30 mouse cellular contexts compared by ENCODE assay signal in the genomic region with DNA sequence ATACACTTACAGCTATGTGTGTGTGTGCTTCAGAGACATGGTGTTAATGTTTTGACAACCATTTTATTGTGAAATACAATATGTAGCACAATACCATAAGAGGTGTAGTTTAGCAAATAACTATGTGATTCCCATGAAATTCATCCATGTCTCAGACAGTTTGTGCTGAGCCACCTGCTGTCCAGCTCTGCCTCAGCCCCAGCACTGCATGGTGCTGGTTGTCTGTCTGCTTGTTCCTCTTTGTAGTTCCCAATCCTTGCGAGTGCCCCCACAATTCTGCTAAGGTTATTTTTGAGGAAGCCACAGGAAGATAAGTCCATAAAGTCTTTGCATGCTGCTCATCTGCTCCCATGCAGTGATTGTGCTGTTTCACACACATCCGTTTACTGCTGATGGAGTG.
DNase-seq lines count a peak whose midpoint lies in the region; ATAC-seq and TF ChIP-seq lines count a peak whose summit lies in the region.
"Had no signal": no experiment of that assay in that cellular context is flagged by ENCODE, and none has a peak within 500 bp of the region (broad histone marks: within the 10 kb centered on the region; RNA-seq: fewer than 3 reads in every experiment).

No protein-coding gene starts in this region.

- DNase-seq in heart, adult 11 months: peak; percentile 72
- DNase-seq in kidney, postnatal 0 days (ENCODE audit: low spot score): no peak
- no peak for DNase-seq in kidney, postnatal 4 days
- no peak for DNase-seq in thymus, postnatal 4 days
- DNase-seq in embryo, embryonic 11 days: no peak
- DNase-seq in Muller cell, postnatal 12 days (ENCODE audit: inconsistent ontology term): no peak
- DNase-seq: adrenal gland, postnatal 10 days; cerebellum, adult 11 months; cerebellum, adult 9-10 months; cerebellum, postnatal 36 days; heart, postnatal 4 days; kidney, adult 2 months; layer of hippocampus, adult 9-11 months; liver; lung, adult 2 months; lung, postnatal 10 days; right cerebral cortex, postnatal 4 days; thymus, adult 2 months; thymus, postnatal 36 days had no signal

- no peak for ATAC-seq in heart, embryonic 12.5 days (ENCODE audit: insufficient number of reproducible peaks, low FRiP score)
- peak; percentile 52; the same call in 1 of the 2 replicates for ATAC-seq in kidney, postnatal 0 days (replicated peaks; ENCODE audit: low FRiP score, low read depth)
- no peak for ATAC-seq in limb, embryonic 13.5 days (ENCODE audit: low FRiP score, low read depth)
- ATAC-seq: Patski had no signal

- 69% methylated on average over 2 of the region's 2 CpGs for WGBS in heart, embryonic 12.5 days
- 31% methylated on average over 2 of the region's 2 CpGs for WGBS in kidney, postnatal 0 days
- 43% methylated on average over 2 of the region's 2 CpGs for WGBS in limb, embryonic 13.5 days

- no peak overlapping the region for H3K4me3 ChIP-seq in heart, embryonic 12.5 days
- no peak overlapping the region for H3K4me3 ChIP-seq in kidney, postnatal 0 days (replicated peaks; ENCODE audit: low read depth, low read length)
- H3K4me3 ChIP-seq in limb, embryonic 13.5 days: no peak overlapping the region
- H3K4me3 ChIP-seq: forebrain, embryonic 12.5 days; myocyte; neural tube, embryonic 13.5 days had no signal

- H3K27ac ChIP-seq in heart, embryonic 12.5 days (ENCODE audit: poor library complexity, severe bottlenecking): no peak overlapping the region
- H3K27ac ChIP-seq in kidney, postnatal 0 days: no peak overlapping the region
- peak overlapping the region; percentile 22; the same call in 1 of the 2 replicates for H3K27ac ChIP-seq in limb, embryonic 13.5 days
- H3K27ac ChIP-seq: forebrain, embryonic 12.5 days; hindbrain, embryonic 14.5 days; liver, embryonic 14.5 days had no signal

- no peaks in the 10 kb centered on the region for H3K36me3 ChIP-seq in heart, embryonic 12.5 days
- H3K36me3 ChIP-seq in kidney, postnatal 0 days (ENCODE audit: insufficient read depth, low read length): no peaks in the 10 kb centered on the region
- no peaks in the 10 kb centered on the region for H3K36me3 ChIP-seq in limb, embryonic 13.5 days
- H3K36me3 ChIP-seq: forebrain, embryonic 12.5 days; G1E; neural tube, embryonic 13.5 days had no signal

- H3K4me1 ChIP-seq in heart, embryonic 12.5 days (replicated peaks): no peaks in the 10 kb centered on the region
- H3K4me1 ChIP-seq in kidney, postnatal 0 days (replicated peaks; ENCODE audit: insufficient read depth, low read length): peaks cover 10% of the 10 kb centered on the region; the same call in 1 of the 2 replicates
- H3K4me1 ChIP-seq in limb, embryonic 13.5 days: peaks cover 47% of the 10 kb centered on the region
- H3K4me1 ChIP-seq: forebrain, embryonic 12.5 days had no signal

- no peak overlapping the region for H3K4me2 ChIP-seq in heart, embryonic 12.5 days
- no peak overlapping the region for H3K4me2 ChIP-seq in kidney, postnatal 0 days (ENCODE audit: low read length)
- no peak overlapping the region for H3K4me2 ChIP-seq in limb, embryonic 13.5 days (replicated peaks)
- H3K4me2 ChIP-seq: forebrain, embryonic 12.5 days; heart, embryonic 11.5 days; hindbrain, embryonic 14.5 days; midbrain, embryonic 11.5 days; neural tube, embryonic 13.5 days had no signal

- no peak overlapping the region for H3K9ac ChIP-seq in heart, embryonic 12.5 days
- no peak overlapping the region for H3K9ac ChIP-seq in kidney, postnatal 0 days (ENCODE audit: low read depth, low read length)
- H3K9ac ChIP-seq in limb, embryonic 13.5 days: no peak overlapping the region
- H3K9ac ChIP-seq: forebrain, embryonic 12.5 days; hindbrain, embryonic 14.5 days; liver, embryonic 14.5 days; neural tube, embryonic 13.5 days had no signal

- no peak for TF ChIP-seq CTCF in kidney, postnatal 0 days (IDR thresholded peaks at IDR 0.05; ENCODE audit: low read depth)

- H3K9me3 ChIP-seq in heart, embryonic 12.5 days (replicated peaks): no peaks in the 10 kb centered on the region
- H3K9me3 ChIP-seq in kidney, postnatal 0 days (replicated peaks; ENCODE audit: low read length): no peaks in the 10 kb centered on the region
- no peaks in the 10 kb centered on the region for H3K9me3 ChIP-seq in limb, embryonic 13.5 days
- H3K9me3 ChIP-seq: forebrain, embryonic 12.5 days; G1E; neural tube, embryonic 13.5 days had no signal

- no peaks in the 10 kb centered on the region for H3K27me3 ChIP-seq in heart, embryonic 12.5 days (replicated peaks)
- no peaks in the 10 kb centered on the region for H3K27me3 ChIP-seq in kidney, postnatal 0 days (ENCODE audit: insufficient read depth, low read length)
- H3K27me3 ChIP-seq in limb, embryonic 13.5 days: no peaks in the 10 kb centered on the region
- H3K27me3 ChIP-seq: forebrain, embryonic 12.5 days; neural tube, embryonic 13.5 days; Patski had no signal
